Mouse (Mus musculus) MEL (cell line): ENCODE results near the gene Trim38.

Experiments used
- CHD1 ChIP-seq: IDR thresholded peaks from 2 replicates; pipeline ENCODE4 v1.6.1; 2012; ENCODE audit warnings: low read depth, mild to moderate bottlenecking, inconsistent platforms, low read length, improper control_type of control experiment
- CTCF ChIP-seq, 3 experiments: IDR thresholded peaks in 2 of 3; conservative IDR thresholded peaks in 1 of 3; 2 replicates each; pipeline ENCODE4 v1.5.1; 2011 to 2012; ENCODE audit warnings: low read length in 3 of 3, low read depth in 2 of 3, mild to moderate bottlenecking in 2 of 3, improper control_type of control experiment in 1 of 3, inconsistent platforms in 1 of 3, mixed read lengths in 1 of 3, moderate library complexity in 1 of 3; ENCODE audit not compliant: control insufficient read depth in 1 of 3, insufficient read depth in 1 of 3, poor library complexity in 1 of 3, severe bottlenecking in 1 of 3
- ETS1 ChIP-seq: IDR thresholded peaks from 2 replicates; pipeline ENCODE4 v1.6.1; 2012; ENCODE audit warnings: low read depth, mild to moderate bottlenecking, inconsistent platforms, low read length, improper control_type of control experiment, moderate library complexity
- GATA1 ChIP-seq: IDR thresholded peaks from 2 replicates; pipeline ENCODE4 v1.6.1; 2011; ENCODE audit warnings: low read depth, low read length, improper control_type of control experiment
- KAT2A ChIP-seq: conservative IDR thresholded peaks from 2 replicates; pipeline ENCODE4 v1.6.1; 2012; ENCODE audit warnings: low read depth, low read length, improper control_type of control experiment, inconsistent platforms
- MAFK ChIP-seq: IDR thresholded peaks from 2 replicates; pipeline ENCODE4 v1.6.1; 2011; ENCODE audit warnings: low read depth, mild to moderate bottlenecking, low read length, improper control_type of control experiment, borderline replicate concordance
- MYC ChIP-seq: IDR thresholded peaks from 2 replicates; pipeline ENCODE4 v1.6.1; 2011; ENCODE audit warnings: low read depth, mild to moderate bottlenecking, low read length, improper control_type of control experiment, moderate library complexity
- RCOR1 ChIP-seq: IDR thresholded peaks from 2 replicates; pipeline ENCODE4 v1.6.1; 2012; ENCODE audit warnings: low read depth, mild to moderate bottlenecking, inconsistent platforms, low read length, improper control_type of control experiment
- ZMIZ1 ChIP-seq: IDR thresholded peaks from 2 replicates; pipeline ENCODE4 v1.6.1; 2012; ENCODE audit warnings: low read depth, mild to moderate bottlenecking, inconsistent platforms, low read length, improper control_type of control experiment, moderate library complexity
- ZNF384 ChIP-seq: IDR thresholded peaks from 2 replicates; pipeline ENCODE4 v1.6.1; 2012; ENCODE audit warnings: low read depth, mild to moderate bottlenecking, inconsistent platforms, low read length, improper control_type of control experiment

GRCm38 (mm10) chr13:23764324-23765171, 5.2 kb upstream of the Trim38 start:
- TF ChIP-seq CTCF (IDR thresholded peaks at IDR 0.05 in 2 of 3, conservative IDR thresholded peaks at IDR 0.05 in 1 of 3; ENCODE audit: control insufficient read depth in 1 of 3, insufficient read depth in 1 of 3, low read depth in 2 of 3, low read length in 3 of 3, poor library complexity in 1 of 3, severe bottlenecking in 1 of 3) = no peak
- TF ChIP-seq ZNF384 = no peak
- TF ChIP-seq MYC = no peak
- no peak for TF ChIP-seq RCOR1
- no peak for TF ChIP-seq ZMIZ1
- no peak for TF ChIP-seq ETS1
- TF ChIP-seq CHD1 = no peak
- TF ChIP-seq GATA1 = no peak
- TF ChIP-seq KAT2A = no peak
- TF ChIP-seq MAFK = no peak
